29 mouse cellular contexts compared by ENCODE assay signal in genomic region chr9:40791864-40792633, GRCm38 (mm10). TPM values are rescaled to one million over a fixed set of nuclear protein-coding genes. Genes with fewer than 3 reads are reported as not detected.
DNase-seq lines count a peak whose midpoint lies in the region; ATAC-seq and TF ChIP-seq lines count a peak whose summit lies in the region.
"Had no signal": no experiment of that assay in that cellular context is flagged by ENCODE, and none has a peak within 500 bp of the region (broad histone marks: within the 10 kb centered on the region; RNA-seq: fewer than 3 reads in every experiment).

No protein-coding gene starts in this region.

- no peak overlapping the region; the same call in 1 of the 2 replicates for H3K9ac ChIP-seq in ES-E14 (ENCODE audit: insufficient read depth, low read depth, low read length, poor library complexity, severe bottlenecking)
- H3K9ac ChIP-seq: embryonic facial prominence, embryonic 12.5 days; embryonic facial prominence, embryonic 15.5 days; forebrain, postnatal 0 days; heart, embryonic 12.5 days; heart, embryonic 15.5 days; hindbrain, embryonic 14.5 days had no signal

- H3K36me3 ChIP-seq in megakaryocyte, embryonic 14.5 days (replicated peaks; ENCODE audit: low read length) = no peaks in the 10 kb centered on the region
- H3K36me3 ChIP-seq in C2C12 (ENCODE audit: control insufficient read depth, insufficient read depth) (no peaks in the 10 kb centered on the region), ES-E14 (ENCODE audit: control insufficient read depth, insufficient read depth, low read length, poor library complexity, severe bottlenecking) (no peaks in the 10 kb centered on the region), myocyte (ENCODE audit: control insufficient read depth, insufficient read depth) (no peaks in the 10 kb centered on the region)
- H3K36me3 ChIP-seq: embryonic facial prominence, embryonic 12.5 days; embryonic facial prominence, embryonic 15.5 days; heart, embryonic 12.5 days; heart, embryonic 15.5 days; hindbrain, embryonic 10.5 days had no signal

- no peak for TF ChIP-seq CTCF in C2C12 (IDR thresholded peaks at IDR 0.05; ENCODE audit: control insufficient read depth, insufficient read depth, insufficient read length)

- peak overlapping the region; percentile 93 for H3K27ac ChIP-seq in ES-E14 (ENCODE audit: insufficient read depth, low read depth, low read length, poor library complexity, severe bottlenecking)
- H3K27ac ChIP-seq: embryonic facial prominence, embryonic 12.5 days; embryonic facial prominence, embryonic 15.5 days; heart, embryonic 15.5 days; hindbrain, embryonic 10.5 days; hindbrain, embryonic 14.5 days; hindbrain, postnatal 0 days had no signal

- no peak for ATAC-seq in megakaryocyte, adult 5-6 weeks (ENCODE audit: poor library complexity, severe bottlenecking)
- no peak for ATAC-seq in megakaryocyte-erythroid progenitor cell, adult 5-6 weeks (replicated peaks; ENCODE audit: low FRiP score, low TSS enrichment, poor library complexity, severe bottlenecking)
- ATAC-seq: forebrain, embryonic 14.5 days; forebrain, postnatal 0 days; hindbrain, postnatal 0 days; Patski had no signal

- no peaks in the 10 kb centered on the region for H3K79me3 ChIP-seq in C2C12 (ENCODE audit: low read depth)

- H3ac ChIP-seq in C2C12 (ENCODE audit: control insufficient read depth, insufficient read length, low read depth) = no peak overlapping the region
- H3ac ChIP-seq in myocyte (ENCODE audit: control insufficient read depth, insufficient read length) = no peak overlapping the region

- in situ Hi-C loops in ES-E14 (cut with MboI; ENCODE audit: low sequenced_read_pairs in 2 of 2, unreplicated experiment in 2 of 2) = no loop called here

- no peaks in the 10 kb centered on the region for H3K9me3 ChIP-seq in megakaryocyte, embryonic 14.5 days
- H3K9me3 ChIP-seq in ES-E14 (ENCODE audit: control insufficient read depth, insufficient read depth, low read depth, low read length) = no peaks in the 10 kb centered on the region
- H3K9me3 ChIP-seq: embryonic facial prominence, embryonic 12.5 days; embryonic facial prominence, embryonic 15.5 days; heart, embryonic 12.5 days; heart, embryonic 15.5 days; hindbrain, embryonic 10.5 days had no signal

- no peaks in the 10 kb centered on the region for H3K27me3 ChIP-seq in megakaryocyte, embryonic 14.5 days (replicated peaks)
- H3K27me3 ChIP-seq in C2C12 (ENCODE audit: control insufficient read depth, insufficient read depth, insufficient read length) = no peaks in the 10 kb centered on the region
- no peaks in the 10 kb centered on the region for H3K27me3 ChIP-seq in myocyte (ENCODE audit: control insufficient read depth, insufficient read depth, insufficient read length)
- H3K27me3 ChIP-seq: CH12.LX; embryonic facial prominence, embryonic 12.5 days; embryonic facial prominence, embryonic 15.5 days; heart, embryonic 12.5 days; heart, embryonic 15.5 days; Patski had no signal

- peak overlapping the region; percentile 64 for H3K4me3 ChIP-seq in megakaryocyte, embryonic 14.5 days (replicated peaks)
- H3K4me3 ChIP-seq in C2C12 (ENCODE audit: insufficient read depth, poor library complexity, severe bottlenecking) (no peak overlapping the region), ES-E14 (ENCODE audit: insufficient read depth in 1 of 2, low read depth in 1 of 2, low read length in 2 of 2, poor library complexity in 1 of 2, severe bottlenecking in 1 of 2) (no peak overlapping the region; a peak in 1 of 4 replicates), myocyte (no peak overlapping the region)
- H3K4me3 ChIP-seq: embryonic facial prominence, embryonic 12.5 days; embryonic facial prominence, embryonic 15.5 days; heart, embryonic 12.5 days; heart, embryonic 15.5 days; hindbrain, embryonic 10.5 days had no signal

- H3K79me2 ChIP-seq in C2C12 (ENCODE audit: control insufficient read depth, insufficient read depth) (no peaks in the 10 kb centered on the region), myocyte (ENCODE audit: control insufficient read depth, insufficient read depth) (no peaks in the 10 kb centered on the region)

- no peak for DNase-seq in ES-E14 (ENCODE audit: low read depth, low spot score)
- DNase-seq in lung, adult 18-20 months = no peak
- no peak for DNase-seq in frontal cortex, postnatal 14 days (ENCODE audit: low spot score in 2 of 2)
- DNase-seq: adrenal gland, adult 2 months; adrenal gland, postnatal 14 days; cerebellum, adult 11 months; cerebellum, adult 2 months; cerebellum, adult 9-11 months; cerebellum, postnatal 25 days; forebrain, postnatal 0 days; gastrocnemius, postnatal 25 days; heart, adult 18-20 months; heart, postnatal 10 days; heart, postnatal 36 days had no signal

- H3K4me1 ChIP-seq in megakaryocyte, embryonic 14.5 days = peaks cover 32% of the 10 kb centered on the region
- H3K4me1 ChIP-seq in ES-E14 (ENCODE audit: control insufficient read depth in 2 of 2, insufficient read depth in 2 of 2, low read length in 2 of 2, poor library complexity in 1 of 2) = peaks cover 8 to 11% of the 10 kb centered on the region in 2 experiments; a peak in 3 of 4 replicates
- H3K4me1 ChIP-seq: embryonic facial prominence, embryonic 12.5 days; embryonic facial prominence, embryonic 15.5 days had no signal

- TF ChIP-seq POLR2A in myocyte (IDR thresholded peaks at IDR 0.05; ENCODE audit: insufficient read length, low read depth) = no peak

- no peak overlapping the region for H3K4me2 ChIP-seq in myocyte (ENCODE audit: low read depth)
- H3K4me2 ChIP-seq: embryonic facial prominence, embryonic 12.5 days; embryonic facial prominence, embryonic 15.5 days; heart, embryonic 12.5 days; heart, embryonic 15.5 days; hindbrain, embryonic 14.5 days had no signal

TF ChIP-seq in C2C12, 6 proteins besides CTCF, POLR2A, EP300 and RAD21:
- TF ChIP-seq MAX (IDR thresholded peaks at IDR 0.05) (no peak), FOSL1 (IDR thresholded peaks at IDR 0.05; ENCODE audit: insufficient read depth, low read length, poor library complexity, severe bottlenecking) (no peak), USF1 (IDR thresholded peaks at IDR 0.05; ENCODE audit: low read depth) (peak; percentile 55), CEBPB (IDR thresholded peaks at IDR 0.05; ENCODE audit: low read depth) (peak; percentile 40), MYOG (IDR thresholded peaks at IDR 0.05; ENCODE audit: control insufficient read depth, extremely low read depth, insufficient read length) (no peak), MYOD1 (IDR thresholded peaks at IDR 0.05; ENCODE audit: control insufficient read depth, insufficient read length, low read depth) (no peak)

TF ChIP-seq in ES-E14, 5 proteins besides CTCF, POLR2A, EP300 and RAD21:
- TF ChIP-seq MAFK (IDR thresholded peaks at IDR 0.05; ENCODE audit: insufficient read depth, low read depth, low read length) = no peak

TF ChIP-seq in myocyte, 11 proteins besides CTCF, POLR2A, EP300 and RAD21:
- peak; percentile 58 for TF ChIP-seq USF1 (IDR thresholded peaks at IDR 0.05; ENCODE audit: low read depth)
- no peak for TF ChIP-seq TCF3 (IDR thresholded peaks at IDR 0.05; ENCODE audit: insufficient read length, low read depth)
- TF ChIP-seq POLR2AphosphoS2 (IDR thresholded peaks at IDR 0.05; ENCODE audit: insufficient read length, low read depth) = no peak
- TF ChIP-seq TCF12 (IDR thresholded peaks at IDR 0.05; ENCODE audit: insufficient read depth, poor library complexity, severe bottlenecking) = no peak
- TF ChIP-seq MAX (IDR thresholded peaks at IDR 0.05; ENCODE audit: low read depth) = no peak
- TF ChIP-seq CEBPB (IDR thresholded peaks at IDR 0.05; ENCODE audit: insufficient read depth, poor library complexity, severe bottlenecking) = no peak

RNA-seq across cellular contexts. Expression of gene Hspa8, which starts 8.7 kb away (rescaled TPM):
- polyA plus RNA-seq in megakaryocyte, embryonic 14.5 days (2012; ENCODE audit: insufficient read depth, low replicate concordance) = 811 and 986 TPM in 2 replicates
- 2,454 and 2,467 TPM in 2 replicates for total RNA-seq in megakaryocyte, adult 5-6 weeks (2015)
- total RNA-seq in megakaryocyte, adult 5-6 weeks (2017) = 3,359 and 3,514 TPM in 2 replicates
- polyA plus RNA-seq in C2C12 (2012; fragmentation: generic; extraction: Trizol) (1,815 TPM), myocyte (2012; fragmentation: generic; extraction: Trizol) (797 TPM)
- 3,361 and 3,988 TPM in 2 replicates for total RNA-seq in ES-E14 (2012; rRNA removed)
- 3,454 and 3,626 TPM in 2 replicates for total RNA-seq in megakaryocyte-erythroid progenitor cell, adult 5-6 weeks (2014; fragmentation: Nextera tagmentation)
- total RNA-seq in megakaryocyte-erythroid progenitor cell, adult 5-6 weeks (2017) = 5,878 and 7,940 TPM in 2 replicates
